Mouse (Mus musculus) gastrocnemius, postnatal 10 days (tissue): Measurements from ENCODE around the gene Reck. TPM values are rescaled to one million over a fixed set of nuclear protein-coding genes. Genes with fewer than 3 reads are reported as not detected.

Experiments used
- DNase-seq: peaks from one replicate; pipeline ENCODE4 v3.0.0; 2021; ENCODE audit warnings: mixed read lengths
- total RNA-seq, 2 experiments: library from RNA; stranded (reverse); gene quantifications; 2 replicates each; pipeline ENCODE4 v1.2.3; 2021

Gene Reck
- total RNA-seq, 2 experiments from 2014 or later, result 13.6 to 15.5 TPM

DNA sequence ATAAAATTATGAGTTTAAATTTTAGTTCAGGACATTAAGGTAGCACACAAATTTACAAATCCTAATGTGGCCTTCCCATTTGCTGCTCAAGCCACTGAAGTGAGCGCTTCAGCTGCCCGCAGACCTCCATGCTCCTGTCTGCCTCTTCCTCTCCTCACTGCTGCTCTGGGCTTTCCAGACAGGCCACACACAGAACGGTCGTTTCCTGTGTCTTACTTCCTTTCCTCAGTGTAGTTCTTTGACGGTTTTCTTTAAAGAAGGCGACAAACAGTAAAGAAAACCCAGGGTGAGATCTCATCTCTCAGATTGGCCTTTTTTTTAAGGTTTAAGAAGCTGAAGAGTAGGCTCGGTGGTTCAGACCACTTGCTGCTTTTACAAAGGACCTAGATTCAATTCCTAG lies 28.4 kb downstream of the Reck start:
- DNase-seq, result no peak

DNA sequence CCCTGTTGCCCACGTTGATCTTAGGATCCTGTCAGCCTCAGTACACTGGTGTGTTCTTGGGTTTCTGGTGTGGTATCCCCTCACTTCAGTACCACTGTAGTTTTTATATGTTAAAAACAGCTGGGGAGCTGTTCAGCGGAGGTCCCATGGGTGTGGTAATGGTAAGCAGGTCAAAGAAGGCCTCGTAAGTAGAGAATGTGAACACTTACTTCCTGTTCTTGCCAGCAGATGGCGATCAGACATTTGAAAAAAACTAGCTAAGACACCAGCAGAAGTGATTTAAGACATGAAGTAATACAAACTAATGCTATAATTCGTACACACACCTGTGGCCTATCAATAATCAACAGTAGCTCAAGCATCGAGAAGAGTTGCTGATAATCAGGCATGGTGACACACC lies 31.1 kb downstream of the Reck start:
- DNase-seq, result no peak

DNA sequence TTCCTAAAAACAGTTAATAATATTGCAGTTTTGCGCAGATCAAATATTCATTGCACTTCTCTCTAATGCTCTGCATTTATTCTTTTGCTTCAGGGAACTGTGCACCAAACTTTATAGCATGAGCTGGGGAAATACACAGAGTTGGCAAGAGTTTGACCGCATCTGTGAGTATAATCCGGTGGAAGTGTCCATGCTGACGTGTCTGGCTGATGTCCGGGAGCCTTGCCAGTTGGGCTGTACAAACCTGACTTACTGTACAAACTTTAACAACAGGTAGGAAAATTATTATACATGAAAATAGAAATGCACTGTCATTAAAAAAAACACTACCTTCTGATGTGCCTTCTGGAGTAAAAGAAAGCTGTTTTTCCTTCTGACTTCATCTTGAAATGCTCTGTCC lies 42.9 kb downstream of the Reck start:
- no peak for DNase-seq

DNA sequence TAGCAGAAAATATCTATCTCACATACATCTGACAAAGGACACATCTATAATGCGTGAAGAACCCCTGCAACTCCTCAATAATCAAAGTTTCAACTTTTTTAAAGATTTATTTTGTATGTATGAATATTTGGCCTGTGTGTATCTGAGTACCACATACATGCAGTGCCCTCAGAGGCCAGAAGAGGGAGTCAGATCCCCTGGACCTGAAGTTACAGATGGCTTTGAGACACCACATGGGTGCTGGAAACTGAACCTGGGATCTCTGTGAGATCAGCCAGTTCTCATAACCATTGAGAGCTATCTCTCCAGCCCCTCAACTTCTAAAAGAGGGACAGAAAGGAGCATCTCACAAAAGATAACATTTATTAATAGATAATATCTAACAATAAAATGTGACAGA lies 45.3 kb downstream of the Reck start:
- no peak for DNase-seq

DNA sequence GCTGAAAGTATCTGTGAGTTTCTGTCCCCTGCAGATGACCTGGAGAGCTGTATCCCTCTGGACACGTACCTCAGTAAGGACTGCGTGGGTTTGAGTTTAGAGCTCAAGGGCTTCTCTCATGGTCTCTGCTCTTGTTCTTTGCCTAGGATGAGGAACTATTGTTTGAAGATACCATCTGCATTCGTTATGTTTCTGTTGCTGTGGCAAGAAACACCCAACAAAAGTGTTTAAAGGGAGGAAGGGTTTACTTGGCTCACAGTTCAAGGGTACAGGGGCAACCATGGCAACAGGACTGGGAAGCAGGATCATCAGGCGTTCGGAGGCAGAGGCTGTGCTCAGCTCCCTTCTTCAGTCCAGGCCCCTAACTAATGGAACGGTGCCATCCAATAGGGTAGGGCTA lies 49.8 kb downstream of the Reck start:
- no peak for DNase-seq

DNA sequence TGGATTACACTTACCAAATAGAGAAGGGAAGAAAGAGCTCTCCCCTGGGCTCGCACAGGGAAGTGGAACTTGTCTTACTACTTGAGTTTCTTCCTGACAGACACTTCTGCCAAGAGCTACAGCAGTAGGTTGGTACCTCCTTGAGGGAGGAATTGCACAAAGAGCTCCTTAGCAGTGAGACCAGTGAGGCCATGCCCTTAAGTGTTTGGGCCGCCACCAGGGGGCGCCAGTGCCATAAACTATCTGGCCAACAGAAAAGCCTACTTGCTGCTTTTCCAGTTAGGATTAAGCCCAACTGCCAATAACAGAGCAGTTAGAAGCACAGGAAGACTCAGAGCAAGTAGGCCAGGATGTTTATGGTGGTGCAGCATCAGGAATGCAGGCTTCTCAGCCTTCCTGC lies 50.4 kb downstream of the Reck start:
- peak; percentile 95 for DNase-seq

DNA sequence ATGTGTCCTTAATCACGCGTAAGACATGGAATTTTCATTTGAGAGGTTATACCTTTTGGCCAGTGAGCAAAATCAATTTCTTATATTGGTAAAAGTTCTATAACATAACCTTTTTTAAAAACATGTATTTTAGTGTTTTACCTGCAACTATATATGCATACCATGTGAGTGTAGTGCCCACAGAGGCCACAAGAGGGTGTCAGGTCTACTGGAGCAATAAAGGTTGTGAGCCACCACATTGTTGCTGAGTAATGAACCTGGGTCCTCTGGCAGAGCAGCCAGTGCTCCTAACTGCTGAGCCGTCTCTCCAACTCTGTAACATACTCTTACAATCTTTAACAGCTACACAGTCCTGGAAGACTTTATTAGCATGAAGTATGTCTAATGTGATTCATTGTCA lies 52.5 kb downstream of the Reck start:
- DNase-seq, result no peak

DNA sequence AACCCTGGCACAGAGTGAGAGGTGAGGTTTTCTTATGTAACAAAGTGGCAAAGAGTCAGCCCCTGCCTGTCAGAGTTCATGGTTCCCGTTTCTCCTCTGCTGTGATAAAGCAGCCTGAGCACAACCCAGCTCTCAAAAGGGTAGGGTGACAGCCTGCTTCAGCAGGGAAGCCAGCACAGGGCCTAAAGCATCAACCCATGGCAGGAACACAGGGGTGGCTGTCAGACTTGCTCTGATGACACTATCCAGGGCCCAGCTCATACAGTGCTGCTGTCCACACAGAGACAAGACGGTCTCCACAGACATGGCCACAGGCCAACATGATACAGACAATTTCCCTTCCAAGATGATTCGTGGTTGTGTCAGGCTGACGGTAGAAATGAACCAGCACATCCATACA lies 56.5 kb downstream of the Reck start:
- no peak for DNase-seq

DNA sequence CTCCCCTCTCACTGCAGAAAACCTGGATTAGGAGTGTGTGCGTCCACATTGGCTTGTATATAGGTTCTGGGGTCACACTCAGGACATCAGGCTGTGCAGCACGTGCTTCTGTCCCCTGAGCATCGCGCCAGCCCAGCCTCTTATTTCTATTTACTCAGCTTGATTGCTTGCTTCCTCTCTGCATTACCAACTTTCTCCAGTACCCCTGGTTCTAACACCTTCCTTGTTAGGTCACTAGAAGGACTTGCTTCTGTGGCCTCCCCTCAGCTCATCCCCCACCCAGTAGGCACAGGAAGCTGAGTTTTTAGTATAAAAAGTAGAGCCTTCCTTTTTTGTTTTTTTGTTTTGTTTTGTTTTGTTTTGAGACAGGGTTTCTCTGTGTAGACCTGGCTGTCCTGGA lies 60.9 kb downstream of the Reck start:
- DNase-seq, result no peak

DNA sequence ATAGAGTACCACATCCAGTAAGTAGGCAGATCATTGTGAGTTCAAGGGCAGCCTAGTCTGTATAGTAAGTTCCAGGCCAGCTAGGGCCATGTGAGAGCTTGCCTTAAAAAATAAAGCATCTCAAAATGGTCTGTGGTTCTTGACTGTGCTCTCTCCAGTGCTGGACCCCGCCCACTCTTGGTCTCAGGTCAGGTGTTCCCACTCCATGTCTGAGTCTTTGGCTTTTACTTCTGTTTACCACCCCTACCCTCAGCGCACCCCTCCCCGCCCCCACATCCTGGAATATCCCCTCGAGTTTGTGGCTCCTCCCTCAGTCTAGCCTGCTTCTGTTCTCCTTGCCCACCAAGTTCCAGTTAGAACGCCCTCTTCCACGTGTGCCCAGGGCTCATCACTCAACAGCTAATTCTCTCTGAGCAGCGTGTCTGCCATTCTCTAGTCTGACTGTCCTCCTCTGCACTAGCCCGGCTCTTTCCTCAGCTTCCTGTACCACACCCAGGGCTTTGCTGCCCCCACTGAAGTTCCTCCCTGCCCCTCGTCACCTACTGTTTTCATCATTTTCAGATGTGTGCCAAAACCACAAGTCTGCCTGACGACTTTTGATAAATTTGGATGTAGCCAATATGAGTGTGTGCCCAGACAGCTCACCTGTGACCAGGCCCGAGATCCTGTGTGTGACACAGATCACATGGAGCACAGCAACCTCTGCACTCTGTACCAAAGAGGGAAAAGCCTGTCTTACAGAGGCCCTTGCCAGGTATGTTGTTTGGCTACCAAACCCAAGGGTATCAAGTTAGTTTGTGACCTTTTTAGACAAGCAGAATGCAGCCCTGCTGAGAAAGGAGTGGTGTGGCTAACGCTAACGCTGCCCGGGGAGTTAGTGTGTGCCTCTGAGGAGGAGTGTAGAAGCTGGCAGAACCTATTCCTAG lies 61.7 kb downstream of the Reck start:
- no peak for DNase-seq

DNA sequence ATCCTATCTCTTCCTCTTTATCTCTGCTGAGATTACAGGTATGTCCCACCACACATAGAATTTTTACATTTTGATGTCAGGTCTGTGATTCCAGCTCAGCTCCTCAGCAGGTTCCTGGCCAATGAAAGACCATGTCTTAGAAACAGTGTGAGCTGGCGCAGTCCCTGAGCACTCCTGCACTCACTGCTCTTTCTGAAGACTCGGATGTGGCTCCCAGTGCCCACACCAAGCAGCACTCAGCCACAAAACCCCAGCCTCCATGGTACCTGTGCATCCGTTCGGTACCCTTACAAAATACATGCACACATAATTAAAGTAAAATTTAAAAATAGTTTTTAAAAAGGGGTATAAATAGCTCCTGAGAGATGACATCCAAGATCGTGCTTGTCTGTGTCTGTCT lies 66.0 kb downstream of the Reck start:
- DNase-seq, result no peak

DNA sequence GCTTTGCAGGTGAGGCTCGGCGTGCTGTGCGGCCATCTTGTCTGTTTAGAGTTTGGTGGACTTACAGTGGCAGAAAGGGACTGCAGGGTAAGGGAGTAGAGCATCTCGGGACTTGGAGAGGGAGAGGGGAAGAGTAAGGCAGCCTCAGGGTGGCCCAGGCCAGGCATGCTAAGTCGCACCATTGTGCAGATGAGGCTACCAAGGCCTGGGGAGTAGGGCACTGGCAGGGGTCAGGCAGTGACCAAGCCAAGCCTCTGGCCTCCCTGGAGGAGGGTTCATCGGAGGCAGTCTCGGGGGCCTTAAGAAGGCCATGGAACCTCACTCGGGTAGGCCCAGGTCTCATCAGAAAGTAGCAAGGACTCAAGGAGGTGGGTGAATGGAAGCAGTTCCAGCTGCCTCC lies 67.1 kb downstream of the Reck start:
- no peak for DNase-seq

DNA sequence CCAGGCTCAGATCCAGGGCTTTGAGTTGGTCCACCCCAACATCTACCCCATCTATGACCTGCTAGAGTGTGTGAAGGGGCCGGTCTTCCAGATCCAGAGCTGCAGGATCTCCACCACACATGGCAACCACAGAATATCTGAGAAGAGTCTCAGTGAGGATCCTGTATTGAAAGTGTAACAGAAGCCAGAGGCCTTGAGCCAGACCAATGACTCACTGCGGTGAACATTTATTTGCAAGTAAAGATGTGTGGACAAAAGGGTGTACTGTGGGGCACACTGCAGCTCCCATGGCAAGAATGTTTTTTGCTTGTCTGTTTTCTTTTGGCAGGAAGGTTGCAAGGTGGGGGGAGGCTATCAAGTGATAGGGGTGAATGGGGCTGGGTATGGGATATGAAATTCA lies 72.2 kb downstream of the Reck start:
- no peak for DNase-seq

DNA sequence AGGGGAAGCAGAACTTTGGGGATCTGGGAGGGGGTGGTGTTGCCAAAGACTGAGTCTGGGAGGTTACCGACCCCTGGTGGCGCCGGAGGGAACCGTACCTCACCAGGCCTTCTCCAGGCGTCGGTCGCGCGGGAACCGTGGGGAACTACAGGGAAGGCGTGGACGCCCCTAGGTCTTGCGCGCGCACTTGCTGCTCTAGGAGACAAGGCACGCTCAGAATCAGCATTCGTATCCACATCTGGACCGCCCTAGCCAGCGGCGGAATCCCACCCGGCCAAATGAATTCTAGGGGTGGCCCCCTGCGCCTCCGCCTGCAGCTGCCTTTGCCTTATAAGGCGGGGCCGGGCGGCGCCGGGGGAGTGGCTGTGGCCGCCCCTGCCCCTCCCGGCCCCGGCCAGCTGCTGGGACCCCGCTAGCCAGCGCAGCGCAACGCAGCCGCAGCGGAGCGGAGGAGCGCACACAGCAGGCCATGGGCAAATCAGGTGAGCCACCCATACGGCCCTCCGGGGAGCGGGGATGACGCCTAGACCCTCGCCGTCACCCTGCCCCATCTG lies 82.0 kb downstream of the Reck start, which contains the start of gene Glipr2:
TSS of gene Glipr2 (plus strand) at position 110 of the 554 bp plus-strand sequence.
- peak; percentile 92 for DNase-seq

DNA sequence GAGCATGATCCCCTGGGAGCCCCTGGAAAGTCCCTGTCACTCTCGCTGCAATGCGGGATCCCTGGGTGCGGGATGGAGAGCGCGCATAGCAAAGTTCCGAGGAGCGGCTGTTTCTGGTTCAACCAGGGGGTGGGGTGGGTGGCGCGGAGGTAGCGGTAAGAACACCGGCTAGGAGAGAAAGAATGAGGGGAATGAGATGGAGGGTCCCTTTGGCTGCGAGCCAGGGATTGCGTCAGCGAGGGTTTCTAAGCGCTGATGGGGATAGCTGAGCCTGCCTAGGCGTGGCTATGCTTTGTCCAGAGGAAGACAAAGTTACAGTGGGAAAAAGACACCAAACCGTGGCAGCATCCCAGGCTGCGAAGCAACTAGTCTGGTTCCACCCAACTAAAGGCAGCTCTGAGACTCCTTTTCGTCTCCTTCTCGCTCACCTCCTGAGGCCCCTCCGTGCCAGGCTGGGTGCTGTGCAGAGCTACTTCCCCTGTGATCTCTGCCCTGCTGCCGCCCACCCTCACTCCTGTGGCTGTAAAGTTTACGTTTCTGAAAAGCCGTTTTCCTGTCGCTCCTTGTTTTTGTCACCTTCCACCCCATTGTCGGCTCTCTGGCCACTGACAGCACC lies 82.6 kb downstream of the Reck start:
- peak; percentile 74 for DNase-seq

DNA sequence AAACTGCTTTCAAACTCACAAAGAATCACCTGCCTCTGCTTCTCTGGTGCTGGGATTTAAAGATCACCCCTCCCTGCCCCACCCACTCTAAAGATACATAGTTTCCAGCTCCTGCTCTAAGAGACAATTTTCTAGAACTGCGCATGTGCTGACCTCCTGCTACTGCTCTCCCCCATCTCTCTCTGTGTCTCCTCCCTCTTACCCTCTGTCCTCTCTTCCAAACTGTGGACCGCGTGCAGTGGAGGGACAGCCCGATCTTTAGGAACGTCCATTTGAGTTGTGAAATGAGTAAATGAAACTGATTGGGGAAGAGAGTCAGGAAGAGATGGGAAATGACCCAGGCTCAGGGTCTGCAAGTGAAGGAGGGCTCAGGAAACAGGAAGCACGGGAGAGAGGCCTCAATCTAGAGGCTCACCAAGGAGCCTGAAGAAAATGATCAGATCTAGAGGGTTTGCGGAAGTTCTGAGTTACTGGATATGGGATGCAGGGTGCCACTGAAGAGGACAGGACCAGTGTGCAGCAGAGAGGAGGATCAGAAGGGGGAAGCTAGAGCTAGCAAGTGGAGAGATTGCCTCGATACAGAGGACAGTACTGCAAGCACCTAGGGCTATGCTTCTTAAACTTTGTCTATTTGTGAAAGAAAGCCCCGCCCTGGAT lies 84.3 kb downstream of the Reck start:
- DNase-seq, result no peak

DNA sequence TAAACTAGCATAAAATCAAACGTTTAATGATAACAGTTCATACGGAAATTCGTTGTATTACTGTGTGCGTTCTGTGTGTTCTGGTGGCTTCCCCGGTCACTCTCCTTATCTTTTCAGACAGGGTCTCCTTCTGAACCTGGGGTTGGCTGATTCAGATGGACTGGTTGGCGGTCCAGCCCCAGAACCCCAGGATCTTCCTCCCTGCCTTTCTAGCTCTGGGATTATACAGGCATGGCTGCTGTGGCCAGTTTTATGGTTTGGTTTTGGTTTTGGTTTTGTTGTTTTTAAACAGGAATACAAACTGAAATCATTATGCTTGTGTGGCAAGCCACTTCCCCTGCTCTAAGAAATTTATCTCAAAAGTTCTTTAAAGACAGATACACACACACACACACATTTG lies 84.9 kb downstream of the Reck start:
- DNase-seq, result no peak

DNA sequence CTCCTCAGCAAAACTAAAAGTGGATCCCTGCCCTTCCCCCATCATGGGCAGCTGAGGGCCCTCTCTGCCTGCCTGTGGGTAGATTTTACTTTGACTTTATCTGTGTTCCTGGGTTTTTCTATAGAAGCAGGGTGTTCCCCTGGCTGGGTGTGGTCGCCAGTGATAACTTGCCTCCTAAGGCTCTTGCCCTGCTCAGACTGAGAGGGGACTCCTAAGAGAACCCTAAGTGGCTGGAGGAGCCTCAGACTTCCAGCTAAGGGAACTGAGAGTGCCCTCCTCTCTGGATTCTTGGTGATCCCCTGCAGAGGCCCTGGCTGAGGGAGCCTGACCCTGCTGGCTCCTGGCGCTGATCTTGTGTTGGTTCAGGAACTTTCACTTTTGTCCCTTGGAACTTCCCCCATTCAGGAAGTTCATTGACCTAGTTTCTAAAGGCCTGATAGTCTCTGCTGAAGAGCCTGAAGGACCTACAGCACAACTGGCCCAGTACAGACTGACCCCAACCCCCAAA lies 89.0 kb downstream of the Reck start:
- DNase-seq, result no peak

DNA sequence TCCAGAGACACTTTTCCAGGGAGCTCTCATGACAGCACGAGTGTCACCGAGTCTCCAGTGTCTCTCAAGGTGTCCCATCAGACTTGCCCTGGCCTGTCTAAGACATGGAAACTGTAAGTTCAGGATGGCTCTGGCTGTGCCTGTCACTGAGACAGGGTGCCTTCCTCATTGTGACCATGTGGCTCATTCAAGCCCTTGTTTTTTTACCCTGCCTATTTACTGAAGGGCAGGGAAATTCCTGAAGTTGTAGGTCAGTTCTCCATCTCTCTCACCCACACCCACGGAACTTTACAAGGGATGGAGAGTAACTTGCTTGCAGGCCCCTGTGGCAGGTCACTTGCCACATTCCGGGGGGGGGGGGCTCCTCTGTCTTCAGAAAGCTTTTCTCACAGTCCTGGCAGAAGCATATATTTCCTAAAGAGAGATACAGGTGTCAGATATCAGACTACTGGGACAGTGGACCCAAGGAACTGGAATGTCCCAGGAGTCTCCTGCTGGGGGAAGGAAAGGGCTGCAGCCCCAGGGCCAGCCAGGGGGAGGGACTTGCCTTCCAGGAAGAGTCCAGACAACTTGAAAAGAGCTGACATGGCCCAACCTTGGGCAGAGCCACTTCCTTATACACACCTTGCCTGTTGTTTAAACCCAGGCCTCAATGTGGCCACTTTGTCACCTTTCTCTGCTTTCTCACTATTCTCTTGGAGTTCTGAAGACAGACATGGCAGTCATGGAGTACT lies 89.8 kb downstream of the Reck start:
- DNase-seq, result no peak

DNA sequence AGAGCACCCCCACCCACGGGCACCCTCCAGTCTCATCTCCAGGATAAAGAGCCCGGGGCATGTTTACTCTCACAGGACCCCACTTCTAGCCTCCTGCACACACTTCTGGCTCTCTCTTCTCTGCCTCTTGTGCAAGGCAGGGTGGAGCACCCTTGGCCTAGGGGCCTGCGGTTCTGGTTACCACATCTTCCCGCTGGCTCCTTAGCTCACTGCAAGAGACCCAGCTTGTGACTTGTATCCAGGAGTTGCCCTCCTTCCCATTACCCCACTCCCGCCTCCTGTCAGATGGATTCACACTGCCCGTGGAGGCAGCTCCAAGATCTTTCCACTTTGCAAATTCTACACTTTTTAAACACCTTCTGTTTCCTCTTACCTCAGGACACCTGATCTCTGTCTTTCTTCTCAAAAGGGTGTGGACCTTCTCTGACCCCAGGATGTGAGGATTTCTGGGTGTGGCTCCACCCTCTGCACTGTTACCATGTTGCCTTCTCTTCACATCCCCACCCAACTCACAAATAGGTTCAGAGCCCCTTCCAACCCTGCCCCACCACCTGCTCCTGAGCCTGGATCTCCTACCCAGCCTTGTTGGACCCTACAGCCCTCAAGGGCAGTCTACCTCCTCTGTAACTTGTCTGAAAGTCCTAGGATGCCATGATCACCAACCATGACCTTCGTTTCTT lies 90.7 kb downstream of the Reck start:
- no peak for DNase-seq

DNA sequence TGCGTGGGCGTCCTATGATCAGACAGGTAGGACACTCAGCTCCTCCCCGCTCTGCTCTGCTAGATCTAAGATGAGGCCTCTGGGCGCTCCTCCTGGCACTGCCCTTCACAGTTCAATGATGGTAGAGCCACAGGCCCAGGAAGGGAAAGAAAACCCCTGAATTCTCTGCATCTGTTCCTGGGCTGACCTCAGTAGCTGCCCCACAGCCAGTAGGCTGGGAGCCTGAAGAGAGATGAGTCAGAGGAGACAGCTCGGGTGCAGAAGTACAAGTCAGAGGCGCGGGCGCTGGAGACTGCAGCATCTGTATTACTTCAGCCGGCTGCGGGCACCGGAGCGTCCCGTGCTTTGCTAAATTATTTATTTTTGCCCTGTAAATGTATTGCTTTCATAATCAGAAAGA lies 93.3 kb downstream of the Reck start:
- peak; percentile 83 for DNase-seq
